Mouse (Mus musculus) brain, adult 10 weeks (tissue): ENCODE data around the gene Zfp595. TPM values are rescaled to one million over a fixed set of nuclear protein-coding genes. Genes with fewer than 3 reads are reported as not detected.

Source experiments
- polyA plus RNA-seq: library from polyadenylated mRNA; stranded (reverse); fragments of 350-450 nt; fragmentation: Illumina TruSeq; extraction: RNeasy Lipid Tissue Mini Kit (QIAGEN cat#74804); gene quantifications from one replicate; pipeline ENCODE4 v1.2.3, GENCODE M21; 2015; ENCODE audit warnings: low read depth, low replicate concordance

Gene Zfp595
- 2.9 TPM for polyA plus RNA-seq

GRCm38 (mm10) chr13:67332019-67332724, at the start of gene Zfp595:
TSS of gene Zfp595 (minus strand) at chr13:67332570.

GRCm38 (mm10) chr13:67375050-67375911, 42.9 kb upstream of the Zfp595 start, which contains the start of the genes Gm28041 and Zfp456:
TSS of gene Gm28041 (minus strand) at chr13:67375733.
TSS of gene Zfp456 (minus strand) at chr13:67375810.

DNA sequence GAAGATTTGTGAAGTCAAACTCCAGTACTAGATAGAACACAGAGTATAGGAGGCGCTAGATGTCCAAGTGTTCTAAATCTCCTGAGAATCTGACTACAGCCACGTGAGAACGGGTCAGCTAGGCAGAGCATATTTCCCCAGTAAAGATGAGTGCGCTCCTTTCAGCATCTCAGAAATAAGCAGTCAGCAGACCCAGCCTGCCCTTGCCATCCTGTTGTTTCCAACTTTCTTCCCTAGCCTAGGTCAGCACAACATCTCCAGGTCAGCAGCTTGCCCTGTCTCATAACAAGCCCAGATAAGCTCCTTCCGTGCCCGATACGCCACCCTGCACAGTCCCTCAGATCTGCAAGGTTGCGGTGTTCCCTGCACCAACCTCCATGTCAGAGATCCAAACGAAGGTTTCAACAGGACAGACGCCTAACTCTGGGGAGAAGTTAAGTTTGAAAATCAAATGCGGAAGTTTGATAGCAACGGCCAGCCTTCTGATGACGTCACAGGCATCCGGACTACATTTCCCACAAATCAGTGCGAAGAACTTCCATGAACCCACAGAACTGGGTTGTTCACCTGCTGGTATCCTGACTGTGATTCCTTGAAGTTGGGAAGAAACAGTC, 27.9 kb upstream of the Zfp595 start, which contains the start of the genes Gm28044 and Zfp953:
TSS of gene Gm28044 (minus strand) at position 406 of the 614 bp plus-strand sequence.
TSS of gene Zfp953 (minus strand) at position 475 of the 614 bp plus-strand sequence.

GRCm38 (mm10) chr13:67305822-67306672, 26.3 kb downstream of the Zfp595 start, which contains the start of gene Zfp457:
TSS of gene Zfp457 (minus strand) at chr13:67306485.

GRCm38 (mm10) chr13:67278314-67278713, 54.1 kb downstream of the Zfp595 start, which contains the start of gene Zfp458:
TSS of gene Zfp458 (minus strand) at chr13:67278466.

Other genes starting within 250 kb of the Zfp595 start
- gene Zfp708, start 234.6 kb downstream of the Zfp595 start, polyA plus RNA-seq = 3.4 TPM
- 2.0 TPM for gene Gm28557, start 224.0 kb downstream of the Zfp595 start, polyA plus RNA-seq
- gene Rslcan18, start 216.3 kb downstream of the Zfp595 start, polyA plus RNA-seq = not detected
- 5.8 TPM for gene Zfp759, start 210.9 kb downstream of the Zfp595 start, polyA plus RNA-seq
- 7.1 TPM for gene Rsl1, start 159.4 kb downstream of the Zfp595 start, polyA plus RNA-seq
- gene Zfp455, start 138.1 kb downstream of the Zfp595 start, polyA plus RNA-seq = 2.7 TPM
- 6.0 TPM for gene Zfp458, start 54.1 kb downstream of the Zfp595 start, polyA plus RNA-seq
- gene Zfp457, start 26.1 kb downstream of the Zfp595 start, polyA plus RNA-seq = 0.83 TPM
- gene Gm28044, start 28.0 kb upstream of the Zfp595 start, polyA plus RNA-seq = not detected
- 1.3 TPM for gene Zfp953, start 28.0 kb upstream of the Zfp595 start, polyA plus RNA-seq
- gene Gm28041, start 43.2 kb upstream of the Zfp595 start, polyA plus RNA-seq = not detected
- 1.5 TPM for gene Zfp456, start 43.2 kb upstream of the Zfp595 start, polyA plus RNA-seq
- 3.9 TPM for gene Zfp429, start 67.2 kb upstream of the Zfp595 start, polyA plus RNA-seq
- 3.2 TPM for gene Zfp459, start 88.8 kb upstream of the Zfp595 start, polyA plus RNA-seq
- 18.4 TPM for gene Zfp874a, start 119.1 kb upstream of the Zfp595 start, polyA plus RNA-seq
- 14.4 TPM for gene Zfp874b, start 151.7 kb upstream of the Zfp595 start, polyA plus RNA-seq
- 8.9 TPM for gene Zfp58, start 168.0 kb upstream of the Zfp595 start, polyA plus RNA-seq
- not detected for gene Gm26965, start 193.6 kb upstream of the Zfp595 start, polyA plus RNA-seq
- 25.8 TPM for gene Zfp87, start 193.6 kb upstream of the Zfp595 start, polyA plus RNA-seq
- gene Zfp748, start 221.3 kb upstream of the Zfp595 start, polyA plus RNA-seq = 10.3 TPM